Mouse (Mus musculus): ENCODE results near the gene Sftpa1. TPM values are rescaled to one million over a fixed set of nuclear protein-coding genes. Genes with fewer than 3 reads are reported as not detected.

Sftpa1 gene
- total RNA-seq (2021), result not detected

- DNase-seq, result no peak
These were observed at the start of gene Sftpa1 for GRCm38 (mm10) chr14:41131540-41131939. Sftpa1 (plus strand) TSS chr14:41131782.

GRCm38 (mm10) chr14:41082408-41082807 is 49.2 kb upstream of the Sftpa1 start:
- DNase-seq, result no peak

- no peak for DNase-seq
These were observed 44.1 kb upstream of the Sftpa1 start for GRCm38 (mm10) chr14:41087509-41087908.

- no peak for DNase-seq
These were observed 40.8 kb upstream of the Sftpa1 start for GRCm38 (mm10) chr14:41090777-41091176.

GRCm38 (mm10) chr14:41094114-41094513 is 37.5 kb upstream of the Sftpa1 start:
- DNase-seq, result no peak

GRCm38 (mm10) chr14:41096296-41096860 is 35.2 kb upstream of the Sftpa1 start:
- no peak for DNase-seq

- no peak for DNase-seq
These were observed 32.9 kb upstream of the Sftpa1 start for GRCm38 (mm10) chr14:41098726-41099125.

- no peak for DNase-seq
These were observed 30.9 kb upstream of the Sftpa1 start for GRCm38 (mm10) chr14:41100712-41101111.

- no peak for DNase-seq
These were observed 30.3 kb upstream of the Sftpa1 start for GRCm38 (mm10) chr14:41101242-41101641.

- no peak for DNase-seq
These were observed 29.3 kb upstream of the Sftpa1 start for GRCm38 (mm10) chr14:41102269-41102668.

- DNase-seq, result no peak
These were observed 26.6 kb upstream of the Sftpa1 start, which contains the start of gene Mat1a for GRCm38 (mm10) chr14:41104853-41105444. Mat1a (plus strand) TSS chr14:41105035.

- no peak for DNase-seq
These were observed 20.4 kb upstream of the Sftpa1 start for GRCm38 (mm10) chr14:41111031-41111668.

GRCm38 (mm10) chr14:41112944-41113343 is 18.6 kb upstream of the Sftpa1 start:
- DNase-seq, result no peak

- DNase-seq, result no peak
These were observed 15.3 kb upstream of the Sftpa1 start for GRCm38 (mm10) chr14:41116271-41116670.

GRCm38 (mm10) chr14:41124683-41125082 is 6.9 kb upstream of the Sftpa1 start:
- no peak for DNase-seq

GRCm38 (mm10) chr14:41127997-41128396 is 3.6 kb upstream of the Sftpa1 start:
- DNase-seq, result peak in 1 of 2 experiments; percentile 12

- no peak for DNase-seq
These were observed 5.4 kb downstream of the Sftpa1 start for GRCm38 (mm10) chr14:41137006-41137405.

GRCm38 (mm10) chr14:41140686-41141085 is 9.1 kb downstream of the Sftpa1 start:
- DNase-seq, result no peak

GRCm38 (mm10) chr14:41146035-41146434 is 14.5 kb downstream of the Sftpa1 start:
- no peak for DNase-seq

- no peak for DNase-seq
These were observed 15.3 kb downstream of the Sftpa1 start for GRCm38 (mm10) chr14:41146922-41147321.

GRCm38 (mm10) chr14:41147356-41147755 is 15.8 kb downstream of the Sftpa1 start:
- DNase-seq, result no peak

- no peak for DNase-seq
These were observed 19.8 kb downstream of the Sftpa1 start, which contains the start of gene Mbl1 for GRCm38 (mm10) chr14:41151220-41151898. Mbl1 (plus strand) TSS chr14:41151458.

GRCm38 (mm10) chr14:41160076-41160475 is 28.5 kb downstream of the Sftpa1 start:
- DNase-seq, result no peak

Measured in layer of hippocampus, postnatal 36 days (tissue).